Mouse (Mus musculus) layer of hippocampus, adult 2 months (tissue): Measurements from ENCODE around the gene Slc4a10. TPM values are rescaled to one million over a fixed set of nuclear protein-coding genes. Genes with fewer than 3 reads are reported as not detected.

Experiments used
- DNase-seq, 2 experiments: peaks; one replicate each; pipeline ENCODE4 v3.0.0; 2022; ENCODE audit warnings: low spot score in 2 of 2
- H3K27ac ChIP-seq: fragments of 200-600 bp; 2 replicates; pipeline ENCODE4 v1.8.1; 2022
- H3K4me3 ChIP-seq: fragments of 200-600 bp; 2 replicates; pipeline ENCODE4 v1.8.1; 2022; ENCODE audit warnings: mild to moderate bottlenecking
- CTCF ChIP-seq: fragments of 200-600 bp; conservative IDR thresholded peaks from 2 replicates; pipeline ENCODE4 v1.8.1; 2022; ENCODE audit warnings: antibody characterized with exemption, mild to moderate bottlenecking, moderate library complexity
- total RNA-seq, 2 experiments: library from RNA; stranded (reverse); gene quantifications; 2 replicates each; pipeline ENCODE4 v1.2.3; 2021

Slc4a10 gene
- total RNA-seq, 2 experiments from 2014 or later = 208 to 230 TPM

GRCm38 (mm10) chr2:62370048-62370447 lies 323.8 kb downstream of the Slc4a10 start:
- TF ChIP-seq CTCF = no peak
- no peak overlapping the region for H3K27ac ChIP-seq
- H3K4me3 ChIP-seq = no peak overlapping the region
- no peak for DNase-seq

- DNase-seq = no peak
- no peak overlapping the region for H3K27ac ChIP-seq
- no peak overlapping the region for H3K4me3 ChIP-seq
- TF ChIP-seq CTCF = no peak
These were observed 327.4 kb downstream of the Slc4a10 start for GRCm38 (mm10) chr2:62373692-62374091.

Other genes starting within 250 kb of the Slc4a10 start
- gene Tbr1, start 243.5 kb upstream of the Slc4a10 start, total RNA-seq = 10 to 100 TPM; 41.1 to 45.3 TPM